In the genomic region with DNA sequence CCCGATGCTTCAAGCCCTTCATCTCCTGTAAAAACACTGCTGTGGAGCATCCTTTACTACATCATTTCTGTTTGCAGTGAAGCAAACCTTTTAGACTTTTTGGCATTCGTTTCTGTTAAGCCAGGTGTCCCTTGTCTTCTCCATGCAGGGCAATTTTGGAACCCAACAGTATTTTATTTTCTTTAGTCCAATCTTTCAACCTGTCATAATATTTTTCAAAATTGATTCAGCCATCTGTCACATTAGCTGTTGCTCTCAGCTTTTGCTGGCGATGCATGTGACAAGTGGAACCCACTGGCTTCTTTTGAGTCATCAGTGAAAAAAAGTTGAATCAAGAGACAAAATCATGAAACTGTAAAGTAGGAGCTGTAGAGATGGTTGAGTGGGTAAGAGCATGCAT, we compare ENCODE assay signal across 29 mouse cellular contexts.
A peak's percentile ranks its signal among the peaks of the same experiment; 100 is the strongest.
DNase-seq lines count a peak whose midpoint lies in the region; ATAC-seq and TF ChIP-seq lines count a peak whose summit lies in the region.
"Had no signal": no experiment of that assay in that cellular context is flagged by ENCODE, and none has a peak within 500 bp of the region (broad histone marks: within the 10 kb centered on the region; RNA-seq: fewer than 3 reads in every experiment).

No protein-coding gene starts in this region.

- H3K4me1 ChIP-seq in forebrain, embryonic 13.5 days = no peaks in the 10 kb centered on the region
- H3K4me1 ChIP-seq in forebrain, embryonic 10.5 days = no peaks in the 10 kb centered on the region
- H3K4me1 ChIP-seq in hindbrain, postnatal 0 days (ENCODE audit: insufficient read depth, low read length) = no peaks in the 10 kb centered on the region
- H3K4me1 ChIP-seq in hindbrain, embryonic 11.5 days (replicated peaks; ENCODE audit: control insufficient read depth, insufficient read depth, low read length) = no peaks in the 10 kb centered on the region
- H3K4me1 ChIP-seq in forebrain, embryonic 16.5 days (replicated peaks; ENCODE audit: control insufficient read depth, insufficient read depth, low read length) = no peaks in the 10 kb centered on the region
- H3K4me1 ChIP-seq in intestine, postnatal 0 days (replicated peaks; ENCODE audit: control insufficient read depth, insufficient read depth, low read length) = no peaks in the 10 kb centered on the region
- H3K4me1 ChIP-seq: embryonic facial prominence, embryonic 10.5 days; embryonic facial prominence, embryonic 13.5 days; heart, embryonic 12.5 days; heart, embryonic 15.5 days; hindbrain, embryonic 10.5 days had no signal

- no peak for TF ChIP-seq CTCF in hindbrain, postnatal 0 days (IDR thresholded peaks at IDR 0.05; ENCODE audit: low read depth)
- TF ChIP-seq CTCF in intestine, postnatal 0 days (IDR thresholded peaks at IDR 0.05; ENCODE audit: low read depth) = no peak

- no peaks in the 10 kb centered on the region for H3K27me3 ChIP-seq in forebrain, embryonic 13.5 days
- H3K27me3 ChIP-seq in forebrain, embryonic 10.5 days (ENCODE audit: poor library complexity, severe bottlenecking) = no peaks in the 10 kb centered on the region
- H3K27me3 ChIP-seq in hindbrain, postnatal 0 days (ENCODE audit: insufficient read depth, low read length) = no peaks in the 10 kb centered on the region
- H3K27me3 ChIP-seq in hindbrain, embryonic 11.5 days (ENCODE audit: control insufficient read depth, insufficient read depth, low read length) = no peaks in the 10 kb centered on the region
- H3K27me3 ChIP-seq in forebrain, embryonic 16.5 days (replicated peaks; ENCODE audit: control insufficient read depth, insufficient read depth, low read length) = no peaks in the 10 kb centered on the region
- no peaks in the 10 kb centered on the region for H3K27me3 ChIP-seq in intestine, postnatal 0 days (replicated peaks; ENCODE audit: control insufficient read depth, insufficient read depth, low read length)
- H3K27me3 ChIP-seq: embryonic facial prominence, embryonic 13.5 days; heart, embryonic 12.5 days; heart, embryonic 15.5 days; Patski had no signal

- H3K9ac ChIP-seq in forebrain, embryonic 13.5 days = no peak overlapping the region
- H3K9ac ChIP-seq in hindbrain, postnatal 0 days (replicated peaks; ENCODE audit: low read length) = no peak overlapping the region
- no peak overlapping the region for H3K9ac ChIP-seq in hindbrain, embryonic 11.5 days (ENCODE audit: low read depth, low read length)
- H3K9ac ChIP-seq in forebrain, embryonic 16.5 days (replicated peaks; ENCODE audit: low read depth, low read length) = no peak overlapping the region
- no peak overlapping the region for H3K9ac ChIP-seq in intestine, postnatal 0 days (ENCODE audit: low read depth, low read length)
- H3K9ac ChIP-seq: embryonic facial prominence, embryonic 13.5 days; heart, embryonic 12.5 days; heart, embryonic 15.5 days; hindbrain, embryonic 14.5 days had no signal

- WGBS in forebrain, embryonic 13.5 days = 76% methylated on average over 3 of the region's 3 CpGs
- WGBS in forebrain, embryonic 10.5 days = 88% methylated on average over 3 of the region's 3 CpGs
- 74% methylated on average over 3 of the region's 3 CpGs for WGBS in hindbrain, postnatal 0 days
- 84% methylated on average over 3 of the region's 3 CpGs for WGBS in hindbrain, embryonic 11.5 days
- WGBS in forebrain, embryonic 16.5 days = 65% methylated on average over 3 of the region's 3 CpGs
- WGBS in intestine, postnatal 0 days = 77% methylated on average over 3 of the region's 3 CpGs

- no peak overlapping the region for H3K4me3 ChIP-seq in forebrain, embryonic 13.5 days
- H3K4me3 ChIP-seq in forebrain, embryonic 10.5 days = no peak overlapping the region
- H3K4me3 ChIP-seq in hindbrain, postnatal 0 days (ENCODE audit: low read length) = no peak overlapping the region
- H3K4me3 ChIP-seq in hindbrain, embryonic 11.5 days (ENCODE audit: low read depth, low read length) = no peak overlapping the region
- no peak overlapping the region for H3K4me3 ChIP-seq in forebrain, embryonic 16.5 days (replicated peaks; ENCODE audit: low read length)
- no peak overlapping the region for H3K4me3 ChIP-seq in intestine, postnatal 0 days (ENCODE audit: low read depth, low read length)
- H3K4me3 ChIP-seq: embryonic facial prominence, embryonic 10.5 days; embryonic facial prominence, embryonic 13.5 days; erythroblast, embryonic 14.5 days; gastrocnemius, adult 2 months; heart, embryonic 12.5 days; heart, embryonic 15.5 days; hindbrain, embryonic 10.5 days had no signal

- no peaks in the 10 kb centered on the region for H3K9me3 ChIP-seq in forebrain, embryonic 13.5 days (replicated peaks)
- H3K9me3 ChIP-seq in forebrain, embryonic 10.5 days = no peaks in the 10 kb centered on the region
- no peaks in the 10 kb centered on the region for H3K9me3 ChIP-seq in hindbrain, postnatal 0 days (ENCODE audit: low read length)
- no peaks in the 10 kb centered on the region for H3K9me3 ChIP-seq in hindbrain, embryonic 11.5 days (ENCODE audit: control insufficient read depth, low read length)
- no peaks in the 10 kb centered on the region for H3K9me3 ChIP-seq in forebrain, embryonic 16.5 days (ENCODE audit: control insufficient read depth, low read length)
- H3K9me3 ChIP-seq in intestine, postnatal 0 days (ENCODE audit: control insufficient read depth) = no peaks in the 10 kb centered on the region
- H3K9me3 ChIP-seq: embryonic facial prominence, embryonic 10.5 days; embryonic facial prominence, embryonic 13.5 days; G1E; heart, embryonic 12.5 days; heart, embryonic 15.5 days; hindbrain, embryonic 10.5 days had no signal

- no peaks in the 10 kb centered on the region for H3K36me3 ChIP-seq in forebrain, embryonic 13.5 days (ENCODE audit: poor library complexity, severe bottlenecking)
- H3K36me3 ChIP-seq in forebrain, embryonic 10.5 days (replicated peaks) = no peaks in the 10 kb centered on the region
- no peaks in the 10 kb centered on the region for H3K36me3 ChIP-seq in hindbrain, postnatal 0 days (ENCODE audit: insufficient read depth, low read length)
- no peaks in the 10 kb centered on the region for H3K36me3 ChIP-seq in hindbrain, embryonic 11.5 days (ENCODE audit: control insufficient read depth, insufficient read depth, low read length)
- H3K36me3 ChIP-seq in forebrain, embryonic 16.5 days (ENCODE audit: control insufficient read depth, insufficient read depth) = no peaks in the 10 kb centered on the region
- no peaks in the 10 kb centered on the region for H3K36me3 ChIP-seq in intestine, postnatal 0 days (ENCODE audit: control insufficient read depth, insufficient read depth)
- H3K36me3 ChIP-seq: embryonic facial prominence, embryonic 10.5 days; embryonic facial prominence, embryonic 13.5 days; G1E; heart, embryonic 12.5 days; heart, embryonic 15.5 days; hindbrain, embryonic 10.5 days had no signal

- no peak overlapping the region for H3K27ac ChIP-seq in forebrain, embryonic 13.5 days
- no peak overlapping the region for H3K27ac ChIP-seq in forebrain, embryonic 10.5 days
- no peak overlapping the region for H3K27ac ChIP-seq in hindbrain, postnatal 0 days
- H3K27ac ChIP-seq in hindbrain, embryonic 11.5 days (ENCODE audit: low read depth, low read length) = no peak overlapping the region
- H3K27ac ChIP-seq in forebrain, embryonic 16.5 days (ENCODE audit: low read length) = no peak overlapping the region
- H3K27ac ChIP-seq in intestine, postnatal 0 days (ENCODE audit: low read depth, low read length) = no peak overlapping the region
- H3K27ac ChIP-seq: embryonic facial prominence, embryonic 10.5 days; embryonic facial prominence, embryonic 13.5 days; gastrocnemius, adult 2 months; heart, embryonic 15.5 days; hindbrain, embryonic 10.5 days; hindbrain, embryonic 14.5 days had no signal

- DNase-seq in forebrain, embryonic 10.5 days (ENCODE audit: extremely low spot score, low spot score) = no peak
- DNase-seq in hindbrain, postnatal 0 days (ENCODE audit: low spot score) = peak; percentile 2
- no peak for DNase-seq in hindbrain, embryonic 11.5 days (ENCODE audit: low spot score)
- DNase-seq in brain, adult 2 months (ENCODE audit: low read depth, low spot score) = peak; percentile 21
- DNase-seq: adrenal gland, adult 2 months; adrenal gland, postnatal 14 days; B cell, adult 2 months; cerebellum, adult 18-20 months; cerebellum, adult 9-10 months; embryo, embryonic 11 days; gastrocnemius, adult 2 months; gastrocnemius, postnatal 14 days; heart, adult 11 months; heart, postnatal 10 days; heart, postnatal 36 days; kidney, adult 11 months; kidney, adult 8-10 months had no signal

- no peak overlapping the region for H3K4me2 ChIP-seq in forebrain, embryonic 13.5 days
- no peak overlapping the region for H3K4me2 ChIP-seq in hindbrain, postnatal 0 days (ENCODE audit: low read depth, low read length)
- H3K4me2 ChIP-seq in hindbrain, embryonic 11.5 days (replicated peaks; ENCODE audit: low read depth, low read length) = no peak overlapping the region
- H3K4me2 ChIP-seq in forebrain, embryonic 16.5 days (ENCODE audit: low read length) = no peak overlapping the region
- no peak overlapping the region for H3K4me2 ChIP-seq in intestine, postnatal 0 days (replicated peaks; ENCODE audit: low read depth)
- H3K4me2 ChIP-seq: embryonic facial prominence, embryonic 13.5 days; heart, embryonic 12.5 days; heart, embryonic 15.5 days; hindbrain, embryonic 14.5 days had no signal

- peak; percentile 30; the same call in 1 of the 2 replicates for ATAC-seq in forebrain, embryonic 13.5 days
- ATAC-seq in hindbrain, postnatal 0 days = no peak
- ATAC-seq in hindbrain, embryonic 11.5 days (ENCODE audit: low FRiP score) = no peak
- peak; percentile 36; the same call in 1 of the 2 replicates for ATAC-seq in forebrain, embryonic 16.5 days
- ATAC-seq in intestine, postnatal 0 days = no peak
- ATAC-seq: Patski had no signal

Comparison
In these comparisons a context has a peak if more than half of its experiments do, and no peak if none do; other contexts are left out.
1. DNase-seq: peak in hindbrain, postnatal 0 days (single experiment) and brain, adult 2 months (single experiment); none in forebrain, embryonic 10.5 days (single experiment) and hindbrain, embryonic 11.5 days (single experiment).
2. ATAC-seq: peak in forebrain, embryonic 13.5 days (single experiment) and forebrain, embryonic 16.5 days (single experiment); none in hindbrain, postnatal 0 days (single experiment), hindbrain, embryonic 11.5 days (single experiment) and intestine, postnatal 0 days (single experiment).